Mouse (Mus musculus) liver, embryonic 15.5 days (tissue): ENCODE data around the gene Slc2a13. TPM values are rescaled to one million over a fixed set of nuclear protein-coding genes. Genes with fewer than 3 reads are reported as not detected.

ENCODE experiments used
- ATAC-seq: fragments of 200-750 bp; cut with Nextera tagmentation; 2 replicates; pipeline ENCODE4 v1.8.0; 2017; ENCODE audit warnings: moderate number of reproducible peaks, mild to moderate bottlenecking, moderate library complexity; ENCODE audit not compliant: insufficient read depth
- H3K27ac ChIP-seq: fragments of 300-500 bp; sonication (generic); replicated peaks from 2 replicates; pipeline ENCODE4 v1.5.1; 2015; ENCODE audit warnings: mild to moderate bottlenecking, inconsistent platforms
- H3K27me3 ChIP-seq: fragments of 300-500 bp; sonication (generic); 2 replicates; pipeline ENCODE4 v1.6.1; 2015; ENCODE audit warnings: mild to moderate bottlenecking, inconsistent platforms
- H3K36me3 ChIP-seq: fragments of 300-500 bp; sonication (generic); replicated peaks from 2 replicates; pipeline ENCODE4 v1.6.1; 2015; ENCODE audit warnings: moderate library complexity, mild to moderate bottlenecking, inconsistent platforms
- H3K4me1 ChIP-seq: fragments of 300-500 bp; sonication (generic); replicated peaks from 2 replicates; pipeline ENCODE4 v1.6.1; 2015; ENCODE audit warnings: inconsistent platforms
- H3K4me2 ChIP-seq: fragments of 300-500 bp; sonication (generic); 2 replicates; pipeline ENCODE4 v1.6.1; 2015; ENCODE audit warnings: moderate library complexity, mild to moderate bottlenecking, inconsistent platforms
- H3K4me3 ChIP-seq: fragments of 300-500 bp; sonication (generic); replicated peaks from 2 replicates; pipeline ENCODE4 v1.5.1; 2015; ENCODE audit warnings: mild to moderate bottlenecking, inconsistent platforms
- H3K9ac ChIP-seq: fragments of 300-500 bp; sonication (generic); 2 replicates; pipeline ENCODE4 v1.6.1; 2015; ENCODE audit warnings: moderate library complexity, mild to moderate bottlenecking, inconsistent platforms
- H3K9me3 ChIP-seq: fragments of 300-500 bp; sonication (generic); replicated peaks from 2 replicates; pipeline ENCODE4 v1.6.1; 2016; ENCODE audit warnings: inconsistent platforms
- WGBS: fragments of 180-500 bp; shearing (Covaris S2); methylation state at CpG from one replicate; pipeline ENCODE4 v1.1.7; 2015; ENCODE audit warnings: mixed read lengths; ENCODE audit not compliant: insufficient replicate concordance; 5-methylcytosine and 5-hydroxymethylcytosine counted together
- polyA plus RNA-seq: library from polyadenylated mRNA; unstranded; fragments of >200 nt; fragmentation: Nextera tagmentation; extraction: Ambion mirVana; gene quantifications from 2 replicates; pipeline ENCODE4 v1.2.1, GENCODE M21; 2015

The Slc2a13 gene
- polyA plus RNA-seq, 1 experiment from 2014 or later: 0.08 TPM

DNA sequence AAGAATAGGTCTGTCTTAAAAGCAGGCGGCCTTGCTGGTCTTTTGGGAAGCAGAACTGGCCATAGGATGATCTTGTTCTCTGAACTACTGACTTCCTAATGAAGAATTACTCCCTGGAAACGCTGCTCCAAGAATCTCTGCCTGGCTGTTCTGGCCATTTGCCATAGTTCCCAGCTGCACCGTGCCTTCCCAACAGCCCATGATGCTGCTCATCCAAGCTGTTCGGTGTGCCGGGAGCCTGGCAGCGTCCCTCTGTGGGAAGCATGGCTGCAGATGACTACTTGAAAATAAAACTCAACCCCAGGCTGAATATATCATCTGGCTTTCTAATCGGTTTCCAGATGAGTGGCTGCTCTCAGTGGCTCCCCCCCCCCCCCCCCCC, 199.9 kb downstream of the Slc2a13 start:
- Histone ChIP-seq H3K27ac (no peak overlapping the region), H3K9ac (no peak overlapping the region), H3K4me1 (no peaks in the 10 kb centered on the region), H3K36me3 (no peaks in the 10 kb centered on the region), H3K4me2 (no peak overlapping the region), H3K9me3 (no peaks in the 10 kb centered on the region), H3K27me3 (no peaks in the 10 kb centered on the region), H3K4me3 (no peak overlapping the region)
- no peak for ATAC-seq
- 69% methylated on average over 7 of the region's 7 CpGs for WGBS

DNA sequence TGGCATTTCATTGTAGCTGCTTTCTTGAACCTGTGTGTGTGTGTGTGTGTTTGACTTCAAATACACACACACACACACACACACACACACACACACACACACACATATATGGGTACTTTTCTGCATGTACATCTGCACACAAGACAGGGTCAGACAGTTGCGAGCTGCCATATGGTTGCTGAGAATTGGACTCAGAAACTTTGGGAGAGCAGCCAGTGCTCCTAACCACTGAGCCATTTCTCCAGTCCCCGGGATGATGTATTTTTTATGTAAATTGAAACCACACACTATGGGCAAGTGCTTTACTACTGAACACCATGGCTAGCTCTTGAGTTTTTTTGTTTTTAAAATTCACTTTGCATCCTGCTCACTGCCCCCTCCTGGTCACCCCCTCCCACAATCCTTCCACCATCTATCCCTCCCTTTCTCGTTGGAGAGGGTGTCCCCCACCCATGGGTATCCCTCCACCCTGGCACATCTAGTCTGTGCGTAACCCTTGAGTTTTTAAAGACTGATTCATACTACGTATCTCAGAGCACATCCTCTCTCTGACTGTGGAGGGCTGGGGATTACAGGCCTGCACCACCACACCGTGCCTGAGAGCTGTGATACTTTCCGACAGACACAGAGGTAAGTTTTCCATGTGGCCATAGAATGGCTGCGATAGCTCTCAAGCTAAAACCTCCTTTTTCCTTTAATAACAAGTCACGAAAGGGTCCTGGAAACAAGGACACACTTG, 200.4 kb downstream of the Slc2a13 start:
- WGBS: 65% methylated on average over 9 of the region's 9 CpGs
- H3K9me3 ChIP-seq: no peaks in the 10 kb centered on the region
- no peak overlapping the region for H3K27ac ChIP-seq
- H3K4me3 ChIP-seq: no peak overlapping the region
- no peak for ATAC-seq
- H3K9ac ChIP-seq: no peak overlapping the region
- H3K27me3 ChIP-seq: no peaks in the 10 kb centered on the region
- H3K4me1 ChIP-seq: no peaks in the 10 kb centered on the region
- H3K36me3 ChIP-seq: no peaks in the 10 kb centered on the region
- H3K4me2 ChIP-seq: no peak overlapping the region

DNA sequence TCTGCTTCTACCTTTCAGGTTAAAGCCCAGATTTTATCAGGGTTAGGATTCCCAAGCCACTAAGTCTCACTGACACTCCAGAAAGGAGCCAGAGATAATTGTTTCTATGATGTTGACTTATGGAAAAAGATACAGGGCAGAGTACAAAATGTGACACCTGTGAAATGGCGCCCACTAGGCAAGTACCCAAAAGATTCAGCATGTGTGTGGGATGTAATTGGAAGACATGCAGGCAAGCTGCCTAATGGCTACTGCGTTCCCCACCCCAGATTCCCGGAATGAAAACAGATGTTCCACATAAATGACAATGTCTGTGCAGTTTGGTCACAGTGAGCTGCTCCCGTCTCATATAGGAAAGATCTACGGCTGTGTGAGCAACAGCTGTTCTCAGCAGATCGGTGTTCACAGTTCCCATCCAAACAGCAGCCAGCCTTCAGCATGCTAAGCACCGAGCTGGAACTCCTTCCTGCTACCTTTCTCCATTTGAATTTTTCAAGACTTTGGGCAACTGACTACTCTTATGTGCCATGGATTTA, 201.1 kb downstream of the Slc2a13 start:
- H3K4me3 ChIP-seq: no peak overlapping the region
- H3K27ac ChIP-seq: no peak overlapping the region
- no peaks in the 10 kb centered on the region for H3K36me3 ChIP-seq
- no peak for ATAC-seq
- H3K9me3 ChIP-seq: no peaks in the 10 kb centered on the region
- no peak overlapping the region for H3K4me2 ChIP-seq
- H3K4me1 ChIP-seq: no peaks in the 10 kb centered on the region
- 67% methylated on average over 7 of the region's 7 CpGs for WGBS
- no peaks in the 10 kb centered on the region for H3K27me3 ChIP-seq
- H3K9ac ChIP-seq: no peak overlapping the region

DNA sequence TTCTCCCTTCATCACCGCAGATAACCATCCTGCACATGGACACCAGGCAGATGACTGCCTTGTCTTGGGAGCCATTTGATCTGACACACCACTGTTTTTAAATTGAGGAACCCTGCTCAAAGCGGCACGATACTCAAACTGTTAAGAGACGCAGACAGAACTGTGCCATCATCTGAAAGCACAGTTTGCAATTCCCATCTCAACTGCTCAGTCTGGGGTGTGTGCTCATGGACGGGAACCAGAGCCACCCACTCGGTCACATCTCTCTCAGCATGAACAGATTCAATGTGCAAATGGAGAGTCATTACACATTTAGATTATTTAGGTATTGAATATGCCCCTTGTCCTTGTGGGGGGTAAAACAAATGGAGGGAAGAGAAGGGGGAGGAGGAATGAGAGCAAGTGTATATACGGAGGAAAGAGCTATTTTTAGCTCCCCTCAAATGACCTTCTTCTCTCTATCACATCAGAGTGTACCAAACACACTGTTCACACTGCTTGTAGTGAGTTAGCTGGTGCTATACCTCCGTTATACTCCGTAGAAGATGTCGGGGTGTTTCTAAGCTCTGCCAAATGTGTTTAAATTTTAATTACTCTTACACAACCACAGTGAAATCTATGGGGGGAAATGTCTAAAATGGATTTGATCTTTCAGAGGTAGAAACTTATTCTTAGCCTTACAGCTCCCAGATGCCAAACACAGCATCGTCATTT, 203.2 kb downstream of the Slc2a13 start:
- no peak for ATAC-seq
- H3K9ac ChIP-seq: no peak overlapping the region
- WGBS: 61% methylated on average over 11 of the region's 11 CpGs

DNA sequence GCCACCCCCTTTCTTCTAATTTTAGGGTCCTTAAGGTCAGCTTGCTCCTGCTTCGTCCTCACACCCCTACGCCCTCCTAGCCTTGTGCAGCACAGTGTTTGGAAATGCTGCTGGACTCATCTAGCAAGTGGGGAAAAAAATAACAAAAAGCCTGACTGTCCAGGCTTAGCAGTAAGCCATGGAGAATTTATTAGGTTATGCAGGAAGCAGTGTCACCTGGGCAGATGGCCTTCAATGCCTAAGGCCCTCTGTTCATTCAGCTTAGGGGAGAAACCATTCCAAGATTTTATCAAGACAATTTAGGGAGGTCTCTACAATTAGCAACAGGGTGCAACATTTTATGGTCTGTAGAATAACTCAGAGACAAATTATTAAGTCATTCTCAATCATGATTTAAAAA, 212.6 kb downstream of the Slc2a13 start:
- no peaks in the 10 kb centered on the region for H3K4me1 ChIP-seq
- H3K9ac ChIP-seq: no peak overlapping the region
- no peak overlapping the region for H3K27ac ChIP-seq
- whole genome bisulfite sequencing: 54% methylated on average over 2 of the region's 2 CpGs
- no peak overlapping the region for H3K4me3 ChIP-seq
- H3K36me3 ChIP-seq: no peaks in the 10 kb centered on the region
- no peaks in the 10 kb centered on the region for H3K27me3 ChIP-seq
- no peaks in the 10 kb centered on the region for H3K9me3 ChIP-seq
- no peak for ATAC-seq
- H3K4me2 ChIP-seq: no peak overlapping the region

More for the DNA sequence above, 203.2 kb downstream of the Slc2a13 start:
- Histone ChIP-seq H3K4me3 (no peak overlapping the region), H3K27ac (no peak overlapping the region), H3K4me2 (no peak overlapping the region), H3K4me1 (no peaks in the 10 kb centered on the region), H3K27me3 (no peaks in the 10 kb centered on the region), H3K36me3 (no peaks in the 10 kb centered on the region), H3K9me3 (no peaks in the 10 kb centered on the region)

DNA sequence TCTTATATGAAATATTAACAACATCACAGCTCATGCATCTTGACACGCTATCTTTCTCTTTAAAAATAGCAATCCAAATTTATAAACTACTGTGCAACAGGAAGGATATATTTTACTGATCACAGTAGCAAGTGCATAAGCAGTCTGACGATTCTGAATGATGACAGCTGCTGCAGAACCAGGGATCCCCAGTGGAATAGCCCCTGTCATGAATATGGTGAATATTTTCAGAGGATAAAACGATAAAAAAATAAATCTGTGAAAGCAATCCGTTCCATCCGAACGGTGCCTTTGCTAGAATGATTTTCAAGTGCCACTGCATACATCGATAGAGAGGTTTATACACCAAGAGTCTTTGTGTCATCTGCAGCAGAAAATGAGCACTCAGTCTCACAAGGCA, 222.1 kb downstream of the Slc2a13 start:
- no peaks in the 10 kb centered on the region for H3K9me3 ChIP-seq
- H3K27ac ChIP-seq: no peak overlapping the region
- H3K4me3 ChIP-seq: no peak overlapping the region
- H3K4me2 ChIP-seq: no peak overlapping the region
- no peaks in the 10 kb centered on the region for H3K36me3 ChIP-seq
- no peaks in the 10 kb centered on the region for H3K27me3 ChIP-seq
- no peak for ATAC-seq
- WGBS: 65% methylated on average over 7 of the region's 7 CpGs
- H3K4me1 ChIP-seq: no peaks in the 10 kb centered on the region
- H3K9ac ChIP-seq: no peak overlapping the region

DNA sequence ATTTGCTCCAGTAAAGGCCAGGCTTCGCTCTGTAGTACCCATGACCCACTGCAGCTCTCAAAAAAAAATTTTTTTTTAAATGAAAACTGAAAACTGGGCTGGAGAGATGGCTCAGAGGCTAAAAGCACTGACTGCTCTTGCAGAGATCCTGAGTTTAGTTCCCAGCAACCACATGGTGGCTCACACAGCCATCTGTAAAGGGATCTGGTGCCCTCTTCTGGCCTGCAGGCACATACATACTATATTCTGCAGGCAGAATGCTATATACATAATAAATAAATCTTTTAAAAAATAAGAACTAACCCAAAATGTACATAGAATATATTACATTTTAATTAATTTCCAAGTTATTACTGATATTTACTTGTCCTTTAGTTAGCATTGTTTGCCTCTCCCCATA, 234.7 kb downstream of the Slc2a13 start:
- no peaks in the 10 kb centered on the region for H3K36me3 ChIP-seq
- 39% methylated on average over 1 of the region's 1 CpGs for WGBS
- H3K4me2 ChIP-seq: no peak overlapping the region
- H3K4me3 ChIP-seq: no peak overlapping the region
- H3K4me1 ChIP-seq: no peaks in the 10 kb centered on the region
- H3K9ac ChIP-seq: no peak overlapping the region
- H3K27ac ChIP-seq: no peak overlapping the region
- no peaks in the 10 kb centered on the region for H3K9me3 ChIP-seq
- H3K27me3 ChIP-seq: no peaks in the 10 kb centered on the region
- no peak for ATAC-seq

DNA sequence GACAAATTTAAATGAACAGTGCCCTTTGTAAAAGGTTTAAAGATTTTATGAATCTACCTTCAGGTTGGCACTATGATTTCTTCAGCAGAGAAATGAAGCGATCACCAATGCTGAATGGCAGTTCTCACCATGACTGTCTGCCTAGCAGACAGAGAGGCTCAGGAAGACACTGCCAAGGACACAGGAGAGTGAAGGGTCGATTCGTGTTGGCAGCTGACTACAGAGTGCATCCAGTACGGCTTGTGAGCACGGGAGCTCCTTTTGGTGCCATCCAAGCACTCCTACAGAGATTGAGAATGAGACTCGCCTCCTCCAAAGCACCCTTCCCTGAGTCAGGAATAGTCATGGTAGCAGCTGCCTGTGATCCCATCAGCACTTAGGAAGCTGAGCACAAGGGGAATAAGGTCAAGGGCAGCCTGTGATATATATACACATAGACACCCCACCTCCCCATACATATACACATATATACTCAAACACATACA, 238.6 kb downstream of the Slc2a13 start:
- WGBS: 66% methylated on average over 6 of the region's 6 CpGs
- Histone ChIP-seq H3K4me1 (no peaks in the 10 kb centered on the region), H3K27ac (no peak overlapping the region), H3K27me3 (no peaks in the 10 kb centered on the region), H3K4me3 (no peak overlapping the region), H3K9ac (no peak overlapping the region), H3K9me3 (no peaks in the 10 kb centered on the region), H3K4me2 (no peak overlapping the region), H3K36me3 (no peaks in the 10 kb centered on the region)
- no peak for ATAC-seq

DNA sequence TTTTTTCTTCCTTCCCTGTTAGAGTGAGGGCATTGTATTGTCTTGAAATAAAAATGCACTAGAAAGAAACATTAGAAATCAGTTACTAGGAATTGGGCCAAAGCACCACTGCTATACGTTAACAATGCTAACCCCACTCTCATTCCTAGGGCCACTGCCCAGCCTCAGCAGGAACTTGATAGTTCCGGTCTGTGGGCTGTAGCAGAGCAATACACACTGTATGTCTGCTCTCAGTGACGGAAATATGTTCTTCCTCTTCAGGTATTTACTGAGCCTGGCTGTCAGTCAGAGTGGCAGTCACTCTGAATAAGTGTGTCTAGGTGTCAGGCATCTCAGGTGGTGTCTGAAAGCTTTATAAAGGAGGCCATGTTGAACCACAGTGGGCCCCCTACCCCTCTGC, 245.3 kb downstream of the Slc2a13 start:
- H3K4me3 ChIP-seq: no peak overlapping the region
- no peaks in the 10 kb centered on the region for H3K4me1 ChIP-seq
- no peaks in the 10 kb centered on the region for H3K9me3 ChIP-seq
- H3K4me2 ChIP-seq: no peak overlapping the region
- no peak overlapping the region for H3K9ac ChIP-seq
- no peaks in the 10 kb centered on the region for H3K36me3 ChIP-seq
- H3K27me3 ChIP-seq: no peaks in the 10 kb centered on the region
- no peak overlapping the region for H3K27ac ChIP-seq
- WGBS: 27% methylated on average over 3 of the region's 3 CpGs
- no peak for ATAC-seq

DNA sequence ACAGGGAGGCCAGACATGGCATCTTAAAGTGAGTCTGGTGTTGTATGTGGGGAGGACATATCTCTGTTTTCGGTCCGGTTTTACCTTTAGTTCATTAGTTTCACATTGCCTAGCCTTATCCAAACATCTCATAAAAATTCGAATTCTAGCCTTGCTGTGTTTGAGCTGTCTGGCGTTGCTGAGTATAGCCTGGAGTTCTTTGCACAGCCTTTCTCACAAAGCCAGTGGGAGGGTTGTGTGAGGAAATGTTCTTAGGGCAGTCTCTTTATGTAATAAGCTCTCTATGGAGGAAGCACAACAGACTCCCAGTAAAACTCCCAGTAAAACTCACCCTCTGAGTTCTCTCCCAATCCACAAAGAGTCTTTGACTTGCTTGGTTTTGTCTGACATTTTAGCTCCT, 246.0 kb downstream of the Slc2a13 start:
- Histone ChIP-seq H3K4me2 (no peak overlapping the region), H3K9me3 (no peaks in the 10 kb centered on the region), H3K27ac (no peak overlapping the region), H3K27me3 (no peaks in the 10 kb centered on the region), H3K9ac (no peak overlapping the region), H3K4me1 (no peaks in the 10 kb centered on the region), H3K36me3 (no peaks in the 10 kb centered on the region), H3K4me3 (no peak overlapping the region)
- no peak for ATAC-seq
- 52% methylated on average over 4 of the region's 4 CpGs for WGBS

DNA sequence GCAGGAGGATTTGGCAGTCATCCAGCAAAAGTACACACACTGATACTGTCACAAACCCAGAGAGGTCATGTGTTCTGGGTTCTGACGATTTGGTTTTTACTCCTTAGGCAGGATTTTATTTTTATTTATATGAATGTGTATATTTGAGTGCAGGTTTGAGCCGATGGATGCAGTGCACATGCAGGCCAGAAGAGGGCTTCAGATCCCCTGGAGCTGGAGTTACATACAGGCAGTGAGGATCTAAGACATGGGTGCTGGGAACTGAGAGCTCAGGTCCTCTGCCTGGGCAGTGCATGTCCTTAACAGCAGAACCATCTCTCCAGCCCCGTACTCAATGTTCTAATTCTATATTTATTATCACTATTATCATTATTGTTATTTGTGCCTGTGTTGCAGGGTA, 253.7 kb downstream of the Slc2a13 start:
- Histone ChIP-seq H3K27ac (no peak overlapping the region), H3K27me3 (no peaks in the 10 kb centered on the region), H3K9me3 (no peaks in the 10 kb centered on the region), H3K9ac (no peak overlapping the region), H3K4me1 (no peaks in the 10 kb centered on the region), H3K4me2 (no peak overlapping the region), H3K36me3 (no peaks in the 10 kb centered on the region), H3K4me3 (no peak overlapping the region)
- WGBS: 49% methylated on average over 3 of the region's 3 CpGs
- no peak for ATAC-seq
